Mouse (Mus musculus) heart, postnatal 0 days (tissue): ENCODE results near the gene Fstl4.

Source experiments
- CTCF ChIP-seq: IDR thresholded peaks from 2 replicates; pipeline ENCODE4 v1.5.1; 2016; ENCODE audit warnings: antibody characterized with exemption, control low read depth, low read depth
- EP300 ChIP-seq: IDR thresholded peaks from 2 replicates; pipeline ENCODE4 v1.6.1; 2016; ENCODE audit warnings: antibody characterized with exemption, low read depth

GRCm38 (mm10) chr11:52875916-52876765 lies 111.7 kb downstream of the Fstl4 start:
- TF ChIP-seq CTCF: no peak
- no peak for TF ChIP-seq EP300
